8 mouse cellular contexts compared by ENCODE assay signal in genomic region chr19:36789873-36790733, GRCm38 (mm10). TPM values are rescaled to one million over a fixed set of nuclear protein-coding genes. Genes with fewer than 3 reads are reported as not detected.
DNase-seq lines count a peak whose midpoint lies in the region; ATAC-seq and TF ChIP-seq lines count a peak whose summit lies in the region.

No protein-coding gene starts in this region.

- intact Hi-C loops in heart, adult 2 months (cut with DNase I), result no loop called here

- 74% methylated on average over 17 of the region's 17 CpGs for WGBS in heart, embryonic 11.5 days (ENCODE audit: insufficient replicate concordance)
- WGBS in heart, adult 2 months, result 47% methylated on average over 17 of the region's 17 CpGs
- WGBS in kidney, postnatal 0 days, result 29% methylated on average over 17 of the region's 17 CpGs

- no peak overlapping the region for H3K9ac ChIP-seq in heart, embryonic 11.5 days (ENCODE audit: low read depth, low read length)
- H3K9ac ChIP-seq in heart, adult 2 months (ENCODE audit: low read depth, low read length), result 0 out of 2 replicates have a peak overlapping the region, but pooled peaks have one; percentile 32
- no peak overlapping the region for H3K9ac ChIP-seq in kidney, postnatal 0 days (ENCODE audit: low read depth, low read length)

- TF ChIP-seq POLR2A in heart, adult 2 months (IDR thresholded peaks at IDR 0.05; ENCODE audit: insufficient read depth, low read depth, low read length), result no peak

- no peak overlapping the region for H3K4me2 ChIP-seq in heart, embryonic 11.5 days
- H3K4me2 ChIP-seq in kidney, postnatal 0 days (ENCODE audit: low read length), result peak overlapping the region; percentile 37

- ATAC-seq in heart, embryonic 11.5 days (replicated peaks; ENCODE audit: insufficient number of reproducible peaks, low FRiP score, low TSS enrichment), result no peak
- peak; percentile 85 for ATAC-seq in kidney, postnatal 0 days (replicated peaks; ENCODE audit: low FRiP score, low read depth)
- ATAC-seq in inflammation-experienced regulatory T-cells, adult 6 months, result no peak

- no peaks in the 10 kb centered on the region for H3K27me3 ChIP-seq in heart, embryonic 11.5 days (ENCODE audit: control insufficient read depth, insufficient read depth, low read length)
- H3K27me3 ChIP-seq in heart, adult 2 months (ENCODE audit: control insufficient read depth, insufficient read depth, low read length), result no peaks in the 10 kb centered on the region
- no peaks in the 10 kb centered on the region for H3K27me3 ChIP-seq in kidney, postnatal 0 days (ENCODE audit: insufficient read depth, low read length)

- no peaks in the 10 kb centered on the region for H3K4me1 ChIP-seq in heart, embryonic 11.5 days (ENCODE audit: control insufficient read depth, insufficient read depth, low read length)
- H3K4me1 ChIP-seq in heart, adult 2 months (ENCODE audit: control insufficient read depth, insufficient read depth, low read length), result peaks cover 6% of the 10 kb centered on the region
- H3K4me1 ChIP-seq in kidney, postnatal 0 days (replicated peaks; ENCODE audit: insufficient read depth, low read length), result peaks cover 10% of the 10 kb centered on the region; the same call in 1 of the 2 replicates

- H3K9me3 ChIP-seq in heart, embryonic 11.5 days (replicated peaks; ENCODE audit: control insufficient read depth, low read length), result no peaks in the 10 kb centered on the region
- no peaks in the 10 kb centered on the region for H3K9me3 ChIP-seq in kidney, postnatal 0 days (replicated peaks; ENCODE audit: low read length)

- no peaks in the 10 kb centered on the region for H3K79me2 ChIP-seq in heart, adult 2 months (replicated peaks; ENCODE audit: control insufficient read depth, insufficient read depth, low read length)

- no peak overlapping the region for H3K4me3 ChIP-seq in heart, embryonic 11.5 days (ENCODE audit: low read depth, low read length)
- H3K4me3 ChIP-seq in heart, adult 2 months, result no peak overlapping the region
- H3K4me3 ChIP-seq in kidney, postnatal 0 days (replicated peaks; ENCODE audit: low read depth, low read length), result no peak overlapping the region

- no peak overlapping the region for H3K27ac ChIP-seq in heart, embryonic 11.5 days (ENCODE audit: low read depth, low read length)
- peak overlapping the region; percentile 48 for H3K27ac ChIP-seq in heart, adult 2 months
- peak overlapping the region; percentile 86 for H3K27ac ChIP-seq in kidney, postnatal 0 days

- H3K36me3 ChIP-seq in heart, embryonic 11.5 days (ENCODE audit: control insufficient read depth, insufficient read depth, low read length), result no peaks in the 10 kb centered on the region
- H3K36me3 ChIP-seq in heart, adult 2 months (ENCODE audit: control insufficient read depth, insufficient read depth, low read length), result no peaks in the 10 kb centered on the region
- H3K36me3 ChIP-seq in kidney, postnatal 0 days (ENCODE audit: insufficient read depth, low read length), result no peaks in the 10 kb centered on the region

- no peak for TF ChIP-seq CTCF in heart, adult 2 months (IDR thresholded peaks at IDR 0.05)
- TF ChIP-seq CTCF in kidney, postnatal 0 days (IDR thresholded peaks at IDR 0.05; ENCODE audit: low read depth), result no peak

- DNase-seq in heart, adult 18-20 months, result peak; percentile 63 to 74
- DNase-seq in adrenal gland, postnatal 36 days, result peak; percentile 36 to 53
- DNase-seq in heart, adult 2 months, result peak; percentile 49 to 54
- DNase-seq in kidney, postnatal 0 days (ENCODE audit: low spot score), result peak; percentile 96
- peak; percentile 36 for DNase-seq in ovary, postnatal 36 days (ENCODE audit: low spot score)
- DNase-seq in layer of hippocampus, postnatal 14 days (ENCODE audit: low spot score in 2 of 2), result no peak

- no peak for TF ChIP-seq EP300 in heart, adult 2 months (IDR thresholded peaks at IDR 0.05; ENCODE audit: insufficient read depth, low read depth, low read length)

RNA-seq across cellular contexts. Expression of gene Tnks2, which starts 43.9 kb away (rescaled TPM):
- 10 to 100 TPM; 71.9 to 80.4 TPM for total RNA-seq in heart, adult 18-20 months (2021)
- polyA plus RNA-seq in heart, embryonic 11.5 days (2014; fragmentation: Nextera tagmentation; extraction: Ambion mirVana), result 60.5 and 64.3 TPM in 2 replicates
- total RNA-seq in adrenal gland, postnatal 36 days (2021), result 100 to 1,000 TPM; 109 to 123 TPM
- 10 to 100 TPM; 69.4 to 72.8 TPM for total RNA-seq in heart, adult 2 months (2021)
- 18.6 and 34.9 TPM in 2 replicates for polyA plus RNA-seq in heart, adult 2 months (2012; rRNA removed)
- 34.9 and 38.1 TPM in 2 replicates for polyA plus RNA-seq in kidney, postnatal 0 days (2015; fragmentation: Nextera tagmentation; extraction: Ambion mirVana)
- 100 to 1,000 TPM; 137 to 138 TPM for total RNA-seq in layer of hippocampus, postnatal 14 days (2021)
- 10 to 100 TPM; 25.8 to 31.5 (median 31.3) TPM for polyA plus RNA-seq in inflammation-experienced regulatory T-cells, adult 6 months (2017; shearing (Covaris generic))

RNA-seq across cellular contexts. Expression of gene Ppp1r3c, which starts 53.6 kb away (rescaled TPM):
- 100 to 1,000 TPM; 159 to 201 TPM for total RNA-seq in heart, adult 18-20 months (2021)
- polyA plus RNA-seq in heart, embryonic 11.5 days (2014; fragmentation: Nextera tagmentation; extraction: Ambion mirVana), result 58.4 and 72.9 TPM in 2 replicates
- 10 to 100 TPM; 12.7 to 16.9 TPM for total RNA-seq in adrenal gland, postnatal 36 days (2021)
- 100 to 1,000 TPM in 1 of 2 experiments, 10 to 100 TPM in 1; 90.4 to 152 TPM for total RNA-seq in heart, adult 2 months (2021)
- 49.7 and 99.7 TPM in 2 replicates for polyA plus RNA-seq in heart, adult 2 months (2012; rRNA removed)
- 11.1 and 12.4 TPM in 2 replicates for polyA plus RNA-seq in kidney, postnatal 0 days (2015; fragmentation: Nextera tagmentation; extraction: Ambion mirVana)
- total RNA-seq in layer of hippocampus, postnatal 14 days (2021), result 10 to 100 TPM; 41.6 to 44.3 TPM
- not detected for polyA plus RNA-seq in inflammation-experienced regulatory T-cells, adult 6 months (2017; shearing (Covaris generic))

Comparison
In these comparisons a context has a peak if more than half of its experiments do, and no peak if none do; other contexts are left out.
1. DNase-seq: peak in heart, adult 18-20 months (2 of 2), adrenal gland, postnatal 36 days (2 of 2), heart, adult 2 months (2 of 2), kidney, postnatal 0 days (single experiment) and ovary, postnatal 36 days (single experiment); none in layer of hippocampus, postnatal 14 days (0 of 2).